Mouse (Mus musculus): ENCODE data around the gene Nrf1.

The Nrf1 gene

GRCm38 (mm10) chr6:30081339-30081738 lies 33.6 kb downstream of the Nrf1 start:
- DNase-seq, result no peak

- DNase-seq, result no peak
Measured at GRCm38 (mm10) chr6:30083307-30083706, 35.5 kb downstream of the Nrf1 start.

- no peak for DNase-seq
Measured at GRCm38 (mm10) chr6:30085351-30085750, 37.6 kb downstream of the Nrf1 start.

GRCm38 (mm10) chr6:30091221-30091620 lies 43.4 kb downstream of the Nrf1 start:
- no peak for DNase-seq

GRCm38 (mm10) chr6:30092816-30093215 lies 45.0 kb downstream of the Nrf1 start:
- DNase-seq, result no peak

- DNase-seq, result no peak
Measured at GRCm38 (mm10) chr6:30101773-30102415, 54.1 kb downstream of the Nrf1 start.

GRCm38 (mm10) chr6:30106091-30106490 lies 58.3 kb downstream of the Nrf1 start:
- no peak for DNase-seq

- no peak for DNase-seq
Measured at GRCm38 (mm10) chr6:30107456-30107855, 59.7 kb downstream of the Nrf1 start.

GRCm38 (mm10) chr6:30109820-30110502 lies 62.2 kb downstream of the Nrf1 start:
- DNase-seq, result no peak

GRCm38 (mm10) chr6:30112349-30113132 lies 64.8 kb downstream of the Nrf1 start:
- DNase-seq, result no peak

- DNase-seq, result no peak
Measured at GRCm38 (mm10) chr6:30114101-30114500, 66.3 kb downstream of the Nrf1 start.

- DNase-seq, result no peak
Measured at GRCm38 (mm10) chr6:30121152-30121551, 73.4 kb downstream of the Nrf1 start.

GRCm38 (mm10) chr6:30121600-30121999 lies 73.8 kb downstream of the Nrf1 start:
- no peak for DNase-seq

- DNase-seq, result no peak
Measured at GRCm38 (mm10) chr6:30123391-30123790, 75.6 kb downstream of the Nrf1 start.

GRCm38 (mm10) chr6:30126060-30126459 lies 78.3 kb downstream of the Nrf1 start:
- no peak for DNase-seq

GRCm38 (mm10) chr6:30126766-30127165 lies 79.0 kb downstream of the Nrf1 start:
- DNase-seq, result no peak

- no peak for DNase-seq
Measured at GRCm38 (mm10) chr6:30132399-30132798, 84.6 kb downstream of the Nrf1 start.

GRCm38 (mm10) chr6:30135590-30135989 lies 87.8 kb downstream of the Nrf1 start:
- DNase-seq, result no peak

- DNase-seq, result no peak
Measured at GRCm38 (mm10) chr6:30137227-30137626, 89.4 kb downstream of the Nrf1 start.

GRCm38 (mm10) chr6:30139329-30140045 lies 91.7 kb downstream of the Nrf1 start:
- DNase-seq, result no peak

GRCm38 (mm10) chr6:30143263-30143662 lies 95.5 kb downstream of the Nrf1 start:
- DNase-seq, result no peak

GRCm38 (mm10) chr6:30147058-30147457 lies 99.3 kb downstream of the Nrf1 start:
- no peak for DNase-seq

GRCm38 (mm10) chr6:30147753-30148152 lies 100.0 kb downstream of the Nrf1 start:
- DNase-seq, result no peak

Measured in spleen, adult 18-20 months (tissue).